Mouse (Mus musculus) ES-E14 (cell line): ENCODE measurements around the gene Ccdc194. TPM values are rescaled to one million over a fixed set of nuclear protein-coding genes. Genes with fewer than 3 reads are reported as not detected.

Experiments
- DNase-seq: peaks from one replicate; pipeline ENCODE4 v3.0.0-alpha.2; 2013; ENCODE audit warnings: low read depth, low spot score
- H3K27ac ChIP-seq: 2 replicates; pipeline ENCODE4 v1.5.1; 2012; ENCODE audit warnings: low read depth, mild to moderate bottlenecking, low read length, moderate library complexity, mixed read lengths; ENCODE audit not compliant: poor library complexity, insufficient read depth, severe bottlenecking
- H3K36me3 ChIP-seq: 2 replicates; pipeline ENCODE4 v1.6.1; 2012; ENCODE audit warnings: mild to moderate bottlenecking, low read length, moderate library complexity, mixed read lengths; ENCODE audit not compliant: control insufficient read depth, poor library complexity, insufficient read depth, severe bottlenecking
- H3K4me1 ChIP-seq, 2 experiments: fragments of 150-350 bp in 1 of 2; sonication (generic) in 1 of 2; 2 replicates each; pipeline ENCODE4 v1.6.1; 2012; ENCODE audit warnings: low read length in 2 of 2, mild to moderate bottlenecking in 1 of 2, mixed read lengths in 1 of 2; ENCODE audit not compliant: control insufficient read depth in 2 of 2, insufficient read depth in 2 of 2, poor library complexity in 1 of 2
- H3K4me3 ChIP-seq, 2 experiments: fragments of 150-350 bp in 1 of 2; sonication (generic) in 1 of 2; 2 replicates each; pipeline ENCODE4 v1.5.1; 2012; ENCODE audit warnings: low read length in 2 of 2, low read depth in 1 of 2, mild to moderate bottlenecking in 1 of 2, mixed read lengths in 1 of 2; ENCODE audit not compliant: insufficient read depth in 1 of 2, poor library complexity in 1 of 2, severe bottlenecking in 1 of 2
- H3K9ac ChIP-seq: 2 replicates; pipeline ENCODE4 v1.6.1; 2012; ENCODE audit warnings: low read depth, mild to moderate bottlenecking, low read length, mixed read lengths; ENCODE audit not compliant: poor library complexity, insufficient read depth, severe bottlenecking
- H3K9me3 ChIP-seq: fragments of 150-350 bp; sonication (generic); 2 replicates; pipeline ENCODE4 v1.6.1; 2012; ENCODE audit warnings: low read depth, mild to moderate bottlenecking, low read length; ENCODE audit not compliant: control insufficient read depth, insufficient read depth
- CHD2 ChIP-seq: IDR thresholded peaks from 2 replicates; pipeline ENCODE4 v1.6.1; 2014; ENCODE audit warnings: mild to moderate bottlenecking, low read depth, low read length, inconsistent platforms
- HCFC1 ChIP-seq: IDR thresholded peaks from 2 replicates; pipeline ENCODE4 v1.6.1; 2012; ENCODE audit warnings: low read length, inconsistent platforms, borderline replicate concordance; ENCODE audit not compliant: insufficient read depth
- MAFK ChIP-seq: IDR thresholded peaks from 2 replicates; pipeline ENCODE4 v1.6.1; 2014; ENCODE audit warnings: mild to moderate bottlenecking, low read depth, low read length, inconsistent platforms; ENCODE audit not compliant: insufficient read depth
- ZC3H11A ChIP-seq: IDR thresholded peaks from 2 replicates; pipeline ENCODE4 v1.6.1; 2012; ENCODE audit warnings: low read depth, mild to moderate bottlenecking, inconsistent platforms, low read length, borderline replicate concordance
- ZNF384 ChIP-seq: IDR thresholded peaks from 2 replicates; pipeline ENCODE4 v1.6.1; 2012; ENCODE audit warnings: low read depth, low read length, inconsistent platforms
- in situ Hi-C, 2 experiments: fragments of 600-800 bp; cut with MboI; formaldehyde crosslinking; loops; one replicate each; pipeline ENCODE4 v1.15.1; 2025; ENCODE audit warnings: low sequenced_read_pairs in 2 of 2, inconsistent platforms in 1 of 2; ENCODE audit not compliant: unreplicated experiment in 2 of 2
- total RNA-seq: library from RNA; depleted of rRNA; stranded (reverse); fragments of 300-350 nt; gene quantifications from 2 replicates; pipeline ENCODE4 v1.2.3, GENCODE M21; 2012

Gene Ccdc194
- total RNA-seq, 1 experiment, result 2.6 TPM

- TF ChIP-seq MAFK (no peak), CHD2 (no peak), ZNF384 (no peak)
- no peak overlapping the region for H3K4me3 ChIP-seq
- no peaks in the 10 kb centered on the region for H3K9me3 ChIP-seq
- no peaks in the 10 kb centered on the region; the same call in 1 of the 2 replicates for H3K36me3 ChIP-seq
- H3K9ac ChIP-seq, result no peak overlapping the region
- H3K27ac ChIP-seq, result no peak overlapping the region
- DNase-seq, result no peak
- peaks cover 4 to 8% of the 10 kb centered on the region in 2 experiments; a peak in 1 of 4 replicates for H3K4me1 ChIP-seq
- in situ Hi-C loops, result no loop called here
These were observed 16.2 kb downstream of the Ccdc194 start for GRCm38 (mm10) chr8:71509316-71509715.

GRCm38 (mm10) chr8:71507589-71508104 is 17.9 kb downstream of the Ccdc194 start:
- in situ Hi-C loops, result no loop called here

GRCm38 (mm10) chr8:71505979-71506378 is 19.5 kb downstream of the Ccdc194 start:
- peaks cover 4 to 6% of the 10 kb centered on the region in 2 experiments; a peak in 1 of 4 replicates for H3K4me1 ChIP-seq
- in situ Hi-C loops, result no loop called here
- H3K4me3 ChIP-seq, result no peak overlapping the region
- H3K9me3 ChIP-seq, result no peaks in the 10 kb centered on the region
- DNase-seq, result no peak
- no peak overlapping the region for H3K9ac ChIP-seq
- H3K27ac ChIP-seq, result no peak overlapping the region
- H3K36me3 ChIP-seq, result no peaks in the 10 kb centered on the region; the same call in 1 of the 2 replicates
- TF ChIP-seq MAFK (no peak), ZNF384 (no peak), ZC3H11A (no peak), CHD2 (no peak), HCFC1 (no peak)

More at GRCm38 (mm10) chr8:71507589-71508104, 17.9 kb downstream of the Ccdc194 start:
- TF ChIP-seq CHD2, result no peak
- no peak for TF ChIP-seq ZC3H11A
- TF ChIP-seq ZNF384, result no peak
- TF ChIP-seq HCFC1, result no peak; the same call in 1 of the 2 replicates
- TF ChIP-seq MAFK, result no peak
- DNase-seq, result peak; percentile 88
- Histone ChIP-seq H3K9me3 (no peaks in the 10 kb centered on the region), H3K4me3 (peak overlapping the region; percentile 75 to 82), H3K4me1 (peaks cover 4 to 6% of the 10 kb centered on the region in 2 experiments; a peak in 1 of 4 replicates), H3K36me3 (no peaks in the 10 kb centered on the region; the same call in 1 of the 2 replicates), H3K9ac (peak overlapping the region; percentile 74), H3K27ac (no peak overlapping the region)

- H3K27ac ChIP-seq, result no peak overlapping the region
- no peaks in the 10 kb centered on the region for H3K9me3 ChIP-seq
- peaks cover 4 to 6% of the 10 kb centered on the region in 2 experiments; a peak in 2 of 4 replicates for H3K4me1 ChIP-seq
- in situ Hi-C loops, result no loop called here
- no peak for DNase-seq
- H3K36me3 ChIP-seq, result no peaks in the 10 kb centered on the region; the same call in 1 of the 2 replicates
- no peak overlapping the region for H3K4me3 ChIP-seq
- TF ChIP-seq MAFK (no peak), HCFC1 (no peak), CHD2 (no peak), ZC3H11A (no peak)
- no peak overlapping the region for H3K9ac ChIP-seq
These were observed 20.2 kb downstream of the Ccdc194 start for GRCm38 (mm10) chr8:71505326-71505725.

GRCm38 (mm10) chr8:71504349-71504748 is 21.2 kb downstream of the Ccdc194 start:
- Histone ChIP-seq H3K4me3 (no peak overlapping the region), H3K36me3 (no peaks in the 10 kb centered on the region; the same call in 1 of the 2 replicates), H3K9me3 (no peaks in the 10 kb centered on the region), H3K4me1 (peaks cover 4 to 11% of the 10 kb centered on the region in 2 experiments; a peak in 2 of 4 replicates), H3K27ac (no peak overlapping the region), H3K9ac (no peak overlapping the region)
- in situ Hi-C loops, result no loop called here
- TF ChIP-seq MAFK (no peak), ZNF384 (no peak), HCFC1 (no peak), ZC3H11A (no peak), CHD2 (no peak)
- DNase-seq, result no peak
